Mouse (Mus musculus) erythroblast, embryonic 14.5 days (primary cell): ENCODE results near the gene Ncapg2.

Experiments
- GATA1 ChIP-seq: IDR thresholded peaks from 2 replicates; pipeline ENCODE4 v1.6.1; 2012; ENCODE audit warnings: low read length, inconsistent platforms, mixed read lengths
- TAL1 ChIP-seq: IDR thresholded peaks from 3 replicates; pipeline ENCODE4 v1.6.1; 2012; ENCODE audit warnings: low read length, inconsistent platforms, mixed read lengths

- TF ChIP-seq TAL1, result no peak
- TF ChIP-seq GATA1, result no peak
Measured at GRCm38 (mm10) chr12:116486404-116486730, 81.2 kb downstream of the Ncapg2 start.
